Mouse (Mus musculus): ENCODE measurements at regions not wholly inside any gene's neighbourhood (a gene's known extent, or its start where the extent isn't known, plus 50 kb on each side); places are given as distances from the start of the nearest gene placed in this dataset.

DNA sequence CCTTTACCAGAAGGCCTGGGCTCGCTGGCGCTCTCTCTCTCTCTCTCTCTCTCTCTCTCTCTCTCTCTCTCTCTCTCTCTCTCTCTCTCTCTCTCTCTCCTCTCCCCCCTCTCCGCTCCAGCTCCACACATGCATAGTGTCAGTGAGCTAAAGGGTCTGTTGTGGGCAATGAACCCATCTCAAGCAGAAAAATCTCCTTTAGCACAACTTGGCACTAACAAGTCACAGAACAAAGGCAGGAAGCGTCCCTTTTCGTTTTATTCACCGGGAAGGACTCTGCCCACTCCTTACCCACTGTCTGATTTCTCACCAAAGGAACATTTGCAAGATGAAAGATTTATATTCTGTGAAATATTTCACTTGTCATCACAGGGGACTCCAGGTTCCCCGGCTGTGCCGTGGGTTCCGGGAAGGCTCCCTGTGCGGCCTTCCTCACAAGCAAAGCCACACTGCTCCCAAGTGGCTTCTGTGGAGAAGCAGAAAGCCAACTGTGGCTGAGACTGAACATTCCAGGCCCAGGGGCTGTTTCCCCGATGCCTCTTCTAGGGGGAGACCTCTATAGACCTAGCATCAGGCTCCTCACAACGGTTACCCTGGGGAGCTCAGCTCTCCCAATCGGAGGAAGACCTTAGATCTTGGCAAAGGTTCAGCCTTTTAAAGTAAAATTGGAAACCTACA is 253.2 kb upstream of the Spred2 start:
- no peaks in the 10 kb centered on the region for H3K36me3 ChIP-seq (ENCODE audit: control insufficient read depth, insufficient read depth)
- TF ChIP-seq TCF12 (IDR thresholded peaks at IDR 0.05; ENCODE audit: insufficient read depth, poor library complexity, severe bottlenecking) (no peak), REST (IDR thresholded peaks at IDR 0.05; ENCODE audit: insufficient read depth, insufficient read length) (no peak), POLR2AphosphoS2 (IDR thresholded peaks at IDR 0.05; ENCODE audit: insufficient read length, low read depth) (no peak), MAX (IDR thresholded peaks at IDR 0.05; ENCODE audit: low read depth) (no peak), MYOD1 (IDR thresholded peaks at IDR 0.05; ENCODE audit: control insufficient read depth in 1 of 3, insufficient read length in 2 of 3, low read depth in 2 of 3) (no peak), USF1 (IDR thresholded peaks at IDR 0.05; ENCODE audit: low read depth) (no peak), TCF3 (IDR thresholded peaks at IDR 0.05; ENCODE audit: insufficient read length, low read depth) (no peak), POLR2A (IDR thresholded peaks at IDR 0.05; ENCODE audit: insufficient read length, low read depth) (no peak), CEBPB (IDR thresholded peaks at IDR 0.05; ENCODE audit: insufficient read depth, poor library complexity, severe bottlenecking) (no peak), E2F4 (IDR thresholded peaks at IDR 0.05; ENCODE audit: insufficient read depth) (no peak)
- no peak overlapping the region for H3ac ChIP-seq (ENCODE audit: control insufficient read depth, insufficient read length)
- H3K79me2 ChIP-seq (ENCODE audit: control insufficient read depth, insufficient read depth) = no peaks in the 10 kb centered on the region
- no peak overlapping the region for H3K4me2 ChIP-seq (ENCODE audit: low read depth)
- H3K27me3 ChIP-seq (ENCODE audit: control insufficient read depth, insufficient read depth, insufficient read length) = no peaks in the 10 kb centered on the region
- no peak overlapping the region for H3K4me3 ChIP-seq

DNA sequence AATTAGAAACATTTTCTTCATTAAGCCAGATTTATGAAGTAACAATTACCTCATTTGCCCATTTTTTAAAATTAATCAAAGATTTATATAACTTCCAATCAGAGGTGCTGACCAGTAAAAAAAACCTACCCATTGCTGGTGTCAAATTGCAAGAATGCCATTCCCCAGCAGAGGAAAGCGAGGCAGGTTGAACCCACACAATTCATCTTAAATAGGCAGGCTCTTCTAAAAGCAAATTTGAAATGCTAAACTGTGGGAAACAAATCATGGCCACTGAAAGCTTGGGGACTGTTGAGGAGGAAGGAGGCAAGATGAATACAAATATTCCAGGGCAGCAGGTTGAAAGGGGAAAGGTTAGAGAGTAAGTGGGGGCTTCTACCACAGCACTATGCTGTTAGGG is 251.2 kb upstream of the Spred2 start:
- Histone ChIP-seq H3K4me2 (ENCODE audit: low read depth) (no peak overlapping the region), H3ac (ENCODE audit: control insufficient read depth, insufficient read length) (no peak overlapping the region), H3K27me3 (ENCODE audit: control insufficient read depth, insufficient read depth, insufficient read length) (no peaks in the 10 kb centered on the region), H3K4me3 (no peak overlapping the region), H3K79me2 (ENCODE audit: control insufficient read depth, insufficient read depth) (no peaks in the 10 kb centered on the region), H3K36me3 (ENCODE audit: control insufficient read depth, insufficient read depth) (no peaks in the 10 kb centered on the region)
- TF ChIP-seq SRF (IDR thresholded peaks at IDR 0.05; ENCODE audit: control insufficient read depth, insufficient read length, low read depth) = no peak
- TF ChIP-seq POLR2A (IDR thresholded peaks at IDR 0.05; ENCODE audit: insufficient read length, low read depth) = no peak
- no peak for TF ChIP-seq CEBPB (IDR thresholded peaks at IDR 0.05; ENCODE audit: insufficient read depth, poor library complexity, severe bottlenecking)
- no peak for TF ChIP-seq MYOG (IDR thresholded peaks at IDR 0.05; ENCODE audit: control insufficient read depth in 1 of 3, insufficient read depth in 1 of 3, insufficient read length in 2 of 3, low read depth in 2 of 3)
- TF ChIP-seq USF1 (IDR thresholded peaks at IDR 0.05; ENCODE audit: low read depth) = no peak

DNA sequence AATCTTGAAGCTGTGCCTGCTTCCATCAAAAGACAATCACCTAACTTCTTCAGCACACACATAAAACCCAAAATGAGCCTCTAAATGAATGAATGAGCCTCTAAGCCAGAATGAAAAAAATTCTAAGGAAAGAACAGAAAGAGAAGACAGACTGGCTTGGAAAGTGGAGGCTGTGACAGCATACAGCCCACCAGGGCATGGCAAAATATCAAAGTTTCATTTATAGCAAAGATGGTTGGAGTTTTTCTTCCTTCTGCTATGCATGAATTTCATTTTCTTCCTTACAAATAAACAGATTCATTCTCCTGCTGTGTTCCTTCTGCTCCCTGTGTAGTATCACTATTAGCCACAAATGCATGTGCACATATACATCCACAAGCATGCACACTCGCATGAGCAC is 247.7 kb upstream of the Spred2 start:
- no peak overlapping the region for H3ac ChIP-seq (ENCODE audit: control insufficient read depth, insufficient read length)
- TF ChIP-seq SRF (IDR thresholded peaks at IDR 0.05; ENCODE audit: control insufficient read depth, insufficient read length, low read depth) (no peak), REST (IDR thresholded peaks at IDR 0.05; ENCODE audit: insufficient read depth, insufficient read length) (no peak), USF1 (IDR thresholded peaks at IDR 0.05; ENCODE audit: low read depth) (no peak)
- H3K4me3 ChIP-seq = no peak overlapping the region
- H3K4me2 ChIP-seq (ENCODE audit: low read depth) = no peak overlapping the region
- no peaks in the 10 kb centered on the region for H3K36me3 ChIP-seq (ENCODE audit: control insufficient read depth, insufficient read depth)
- H3K27me3 ChIP-seq (ENCODE audit: control insufficient read depth, insufficient read depth, insufficient read length) = no peaks in the 10 kb centered on the region
- H3K79me2 ChIP-seq (ENCODE audit: control insufficient read depth, insufficient read depth) = no peaks in the 10 kb centered on the region

DNA sequence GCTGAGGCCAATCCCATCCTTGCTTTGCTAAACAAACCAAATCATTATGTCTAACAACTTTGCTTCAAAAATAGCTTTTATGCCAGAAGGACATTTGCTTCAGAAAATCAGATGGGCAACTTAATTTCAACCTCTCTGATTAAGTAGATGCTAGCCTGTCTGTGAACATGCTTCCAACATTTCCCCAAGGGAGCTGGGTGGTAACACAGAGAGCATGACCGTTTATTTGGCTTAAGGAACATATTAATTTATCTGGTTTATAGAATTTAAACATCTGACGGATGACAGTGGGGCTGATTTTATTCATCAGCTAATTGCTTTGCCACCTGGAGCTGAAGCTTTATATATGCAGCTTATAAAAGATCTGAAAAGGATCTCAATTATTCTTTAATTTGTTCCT is 245.1 kb upstream of the Spred2 start:
- no peak overlapping the region for H3K4me3 ChIP-seq
- H3K79me2 ChIP-seq (ENCODE audit: control insufficient read depth, insufficient read depth) = no peaks in the 10 kb centered on the region
- H3ac ChIP-seq (ENCODE audit: control insufficient read depth, insufficient read length) = no peak overlapping the region
- no peaks in the 10 kb centered on the region for H3K36me3 ChIP-seq (ENCODE audit: control insufficient read depth, insufficient read depth)
- H3K4me2 ChIP-seq (ENCODE audit: low read depth) = no peak overlapping the region
- TF ChIP-seq E2F4 (IDR thresholded peaks at IDR 0.05; ENCODE audit: insufficient read depth) (no peak), USF1 (IDR thresholded peaks at IDR 0.05; ENCODE audit: low read depth) (no peak), POLR2A (IDR thresholded peaks at IDR 0.05; ENCODE audit: insufficient read length, low read depth) (no peak), POLR2AphosphoS2 (IDR thresholded peaks at IDR 0.05; ENCODE audit: insufficient read length, low read depth) (no peak), SRF (IDR thresholded peaks at IDR 0.05; ENCODE audit: control insufficient read depth, insufficient read length, low read depth) (no peak), TCF3 (IDR thresholded peaks at IDR 0.05; ENCODE audit: insufficient read length, low read depth) (no peak), CEBPB (IDR thresholded peaks at IDR 0.05; ENCODE audit: insufficient read depth, poor library complexity, severe bottlenecking) (no peak), REST (IDR thresholded peaks at IDR 0.05; ENCODE audit: insufficient read depth, insufficient read length) (no peak), TCF12 (IDR thresholded peaks at IDR 0.05; ENCODE audit: insufficient read depth, poor library complexity, severe bottlenecking) (no peak), MYOD1 (IDR thresholded peaks at IDR 0.05; ENCODE audit: control insufficient read depth in 1 of 3, insufficient read length in 2 of 3, low read depth in 2 of 3) (no peak), MYOG (IDR thresholded peaks at IDR 0.05; ENCODE audit: control insufficient read depth in 1 of 3, insufficient read depth in 1 of 3, insufficient read length in 2 of 3, low read depth in 2 of 3) (no peak), MAX (IDR thresholded peaks at IDR 0.05; ENCODE audit: low read depth) (no peak)
- no peaks in the 10 kb centered on the region for H3K27me3 ChIP-seq (ENCODE audit: control insufficient read depth, insufficient read depth, insufficient read length)

DNA sequence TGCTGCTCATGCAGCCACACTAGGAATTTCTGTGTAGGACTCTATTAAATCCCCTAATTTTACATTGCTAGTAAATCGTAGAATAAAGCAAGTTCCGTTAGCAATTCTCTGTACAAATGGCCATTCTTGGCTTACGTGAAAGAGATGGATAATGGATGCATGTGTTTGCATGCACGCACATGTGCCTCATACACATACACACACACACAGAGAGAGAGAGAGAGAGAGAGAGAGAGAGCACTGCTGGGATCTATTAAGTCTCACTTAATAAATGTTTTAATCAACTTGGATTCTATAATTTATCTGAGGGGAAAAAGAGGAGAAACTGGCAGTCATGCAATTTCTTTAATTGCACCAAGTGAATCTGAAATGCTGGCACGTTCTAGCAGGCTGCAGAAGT is 244.5 kb upstream of the Spred2 start:
- Histone ChIP-seq H3K79me2 (ENCODE audit: control insufficient read depth, insufficient read depth) (no peaks in the 10 kb centered on the region), H3K4me2 (ENCODE audit: low read depth) (no peak overlapping the region), H3ac (ENCODE audit: control insufficient read depth, insufficient read length) (no peak overlapping the region), H3K4me3 (no peak overlapping the region), H3K27me3 (ENCODE audit: control insufficient read depth, insufficient read depth, insufficient read length) (no peaks in the 10 kb centered on the region), H3K36me3 (ENCODE audit: control insufficient read depth, insufficient read depth) (no peaks in the 10 kb centered on the region)
- no peak for TF ChIP-seq TCF3 (IDR thresholded peaks at IDR 0.05; ENCODE audit: insufficient read length, low read depth)
- no peak for TF ChIP-seq MYOG (IDR thresholded peaks at IDR 0.05; ENCODE audit: control insufficient read depth in 1 of 3, insufficient read depth in 1 of 3, insufficient read length in 2 of 3, low read depth in 2 of 3)
- TF ChIP-seq POLR2AphosphoS2 (IDR thresholded peaks at IDR 0.05; ENCODE audit: insufficient read length, low read depth) = no peak
- TF ChIP-seq SRF (IDR thresholded peaks at IDR 0.05; ENCODE audit: control insufficient read depth, insufficient read length, low read depth) = no peak
- TF ChIP-seq USF1 (IDR thresholded peaks at IDR 0.05; ENCODE audit: low read depth) = no peak
- TF ChIP-seq POLR2A (IDR thresholded peaks at IDR 0.05; ENCODE audit: insufficient read length, low read depth) = no peak
- TF ChIP-seq REST (IDR thresholded peaks at IDR 0.05; ENCODE audit: insufficient read depth, insufficient read length) = no peak
- TF ChIP-seq CEBPB (IDR thresholded peaks at IDR 0.05; ENCODE audit: insufficient read depth, poor library complexity, severe bottlenecking) = no peak
- no peak for TF ChIP-seq MYOD1 (IDR thresholded peaks at IDR 0.05; ENCODE audit: control insufficient read depth in 1 of 3, insufficient read length in 2 of 3, low read depth in 2 of 3)
- TF ChIP-seq MAX (IDR thresholded peaks at IDR 0.05; ENCODE audit: low read depth) = no peak
- TF ChIP-seq E2F4 (IDR thresholded peaks at IDR 0.05; ENCODE audit: insufficient read depth) = no peak
- no peak for TF ChIP-seq TCF12 (IDR thresholded peaks at IDR 0.05; ENCODE audit: insufficient read depth, poor library complexity, severe bottlenecking)
